Mouse (Mus musculus): ENCODE results near the gene Vsig10l.

The Vsig10l gene

DNA sequence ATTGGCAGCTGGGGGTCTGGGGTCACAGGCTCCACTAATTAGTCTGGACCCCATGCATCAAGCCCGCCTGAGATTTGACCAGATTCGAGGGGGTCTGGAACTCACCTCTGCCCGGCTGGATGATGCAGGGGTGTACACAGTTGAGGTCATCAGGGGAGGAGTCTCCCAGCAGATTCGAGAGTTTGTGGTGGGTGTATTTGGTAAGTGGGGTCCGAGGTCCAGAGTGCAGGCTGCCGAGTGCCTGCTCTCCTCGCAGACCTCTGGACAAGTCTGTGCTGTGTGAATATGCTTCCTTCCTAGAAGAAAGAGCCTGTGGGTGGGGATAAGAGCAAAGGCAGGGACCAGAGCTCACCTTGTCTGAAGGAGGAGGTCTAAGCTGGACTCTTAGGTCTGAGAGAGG, 1.0 kb downstream of the Vsig10l start:
- no peak for DNase-seq

DNA sequence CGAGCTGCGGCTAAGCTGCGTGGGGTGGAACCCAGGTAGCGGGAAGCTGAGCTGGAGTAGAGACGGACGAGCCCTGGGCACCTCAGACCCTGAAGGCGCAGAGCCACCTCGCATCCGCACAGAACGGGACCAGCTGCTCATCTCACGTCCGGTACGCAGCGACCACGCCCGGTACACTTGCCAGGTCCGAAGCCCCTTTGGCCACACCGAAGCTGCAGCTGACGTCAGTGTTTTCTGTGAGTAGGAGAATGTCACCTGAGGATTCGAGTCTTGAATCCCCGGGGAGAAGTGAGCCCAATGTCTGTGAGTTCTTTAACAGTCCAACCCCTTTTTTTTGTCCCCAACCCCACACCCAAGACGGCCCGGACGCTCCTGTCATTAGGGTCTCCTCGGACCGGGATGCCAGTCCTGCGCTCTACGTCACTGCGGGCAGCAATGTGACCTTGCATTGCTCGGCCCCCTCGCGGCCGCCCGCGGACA, 2.0 kb downstream of the Vsig10l start:
- no peak for DNase-seq

DNA sequence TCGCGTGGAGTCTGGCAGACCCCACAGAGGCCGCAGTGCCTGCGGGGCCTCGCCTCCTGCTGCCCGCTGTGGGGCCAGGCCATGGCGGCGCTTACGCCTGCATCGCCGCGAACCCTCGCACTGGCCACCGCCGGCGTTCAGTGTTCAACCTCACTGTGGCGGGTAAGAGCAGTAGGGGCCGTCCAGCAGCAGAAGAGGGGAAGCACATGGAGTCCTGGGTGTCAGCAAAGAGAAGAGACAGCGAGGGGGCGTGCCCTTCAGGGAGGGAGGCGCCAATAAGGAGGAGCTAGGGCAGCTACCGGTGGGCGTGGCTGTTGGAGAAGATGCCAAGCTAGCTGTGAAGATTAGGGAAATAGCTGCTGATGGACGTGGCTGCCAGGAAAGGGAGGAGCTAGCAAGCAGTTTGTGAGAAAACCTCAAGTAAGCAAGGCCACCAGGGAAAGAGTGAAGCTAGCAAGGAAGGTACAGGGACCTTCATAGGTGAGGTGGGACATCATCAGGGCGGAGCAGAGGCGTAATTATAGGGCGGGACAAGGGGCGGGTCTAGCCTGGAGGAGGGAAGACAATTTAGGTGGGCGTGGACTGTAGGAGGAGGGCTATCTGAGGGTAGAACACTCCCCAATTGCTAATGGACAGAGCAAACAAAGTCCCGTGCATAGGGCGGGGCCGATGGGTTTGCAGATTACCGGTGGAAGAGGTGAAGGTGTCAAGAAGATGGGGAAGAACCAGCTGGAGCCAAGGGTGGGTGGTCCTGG, 2.6 kb downstream of the Vsig10l start:
- peak; percentile 90 for DNase-seq

DNA sequence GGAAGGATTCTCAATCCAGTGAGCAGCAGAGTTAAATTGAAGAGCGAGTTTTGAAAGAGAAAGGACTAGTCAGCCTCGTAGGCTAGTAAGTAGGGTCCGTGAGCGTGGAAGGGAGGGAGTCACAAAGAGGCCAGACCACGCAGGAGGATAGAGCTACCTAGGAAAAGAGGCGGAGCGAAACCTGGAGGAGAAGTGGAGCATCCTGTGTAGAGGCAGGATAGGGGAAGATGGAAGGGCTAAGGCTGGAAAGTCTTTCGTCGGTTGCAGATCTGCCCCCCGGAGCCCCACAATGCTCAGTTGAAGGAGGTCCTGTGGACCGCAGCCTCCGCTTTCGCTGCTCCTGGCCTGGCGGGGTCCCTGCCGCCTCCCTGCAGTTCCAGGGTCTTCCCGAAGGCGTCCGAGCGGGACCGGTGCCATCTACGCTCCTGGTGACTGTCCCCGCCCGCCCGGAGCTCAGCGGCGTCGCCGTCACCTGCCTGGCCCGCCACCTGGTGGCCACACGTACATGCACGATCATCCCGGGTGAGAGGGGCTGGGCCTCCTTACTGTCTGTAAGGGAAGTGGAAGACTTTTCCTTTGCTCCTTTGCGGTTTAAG, 3.2 kb downstream of the Vsig10l start:
- peak; percentile 61 for DNase-seq

DNA sequence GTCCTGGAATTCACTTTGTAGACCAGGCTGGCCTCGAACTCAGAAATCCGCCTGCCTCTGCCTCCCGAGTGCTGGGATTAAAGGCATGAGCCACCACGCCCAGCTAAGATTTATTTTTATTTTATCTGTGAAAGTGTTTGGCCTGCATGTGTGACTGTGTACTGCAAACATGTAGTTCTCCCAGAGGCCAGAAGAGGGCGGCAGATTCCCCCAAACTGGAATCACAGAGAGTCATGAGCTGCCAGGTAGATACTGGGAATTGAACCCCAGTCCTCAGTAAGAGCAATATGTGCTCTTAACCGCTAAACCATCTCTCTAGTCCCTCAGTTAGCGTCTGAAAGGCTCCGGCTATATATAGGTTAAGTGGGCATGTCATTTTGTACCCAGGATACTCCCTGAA, 7.4 kb downstream of the Vsig10l start:
- no peak for DNase-seq

DNA sequence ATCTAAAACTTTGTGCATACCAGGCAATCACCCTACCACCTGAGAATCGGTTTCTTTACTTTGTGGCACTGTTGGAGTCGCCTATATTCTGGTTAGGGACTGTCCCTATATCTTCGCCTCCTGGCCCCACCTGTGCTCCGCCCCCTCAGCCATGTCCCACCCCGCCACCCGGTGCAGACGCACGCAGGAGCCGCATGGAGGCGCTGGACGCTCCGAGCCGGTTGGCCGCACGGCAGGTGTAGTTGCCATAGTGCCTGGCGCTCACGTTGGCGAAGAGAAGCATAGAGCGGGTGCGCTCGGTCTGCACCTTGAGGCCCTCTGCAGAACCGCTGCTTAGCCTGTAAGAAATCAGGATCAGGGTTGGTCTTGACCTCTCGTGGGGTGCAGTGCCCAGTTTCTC, 12.8 kb downstream of the Vsig10l start:
- DNase-seq, result no peak

DNA sequence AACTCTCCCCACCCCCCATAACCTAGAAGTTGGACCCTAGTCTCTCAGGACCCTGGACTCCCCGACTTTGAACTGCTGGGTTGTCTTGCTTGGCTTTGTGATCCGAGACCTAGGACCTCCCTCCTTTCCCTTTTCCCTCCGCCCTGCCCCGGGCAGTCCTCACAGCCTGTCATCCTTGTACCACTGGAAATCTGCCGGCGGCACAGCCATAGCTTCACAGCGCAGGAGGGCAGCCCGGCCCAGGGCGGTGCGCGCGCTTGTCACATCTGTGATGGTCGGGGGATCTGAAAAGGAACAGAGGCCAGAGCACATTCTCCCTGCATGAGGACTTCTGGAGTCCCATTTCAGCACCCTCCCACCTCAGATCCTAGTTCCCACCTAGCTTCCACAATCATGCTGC, 13.4 kb downstream of the Vsig10l start:
- DNase-seq, result no peak

DNA sequence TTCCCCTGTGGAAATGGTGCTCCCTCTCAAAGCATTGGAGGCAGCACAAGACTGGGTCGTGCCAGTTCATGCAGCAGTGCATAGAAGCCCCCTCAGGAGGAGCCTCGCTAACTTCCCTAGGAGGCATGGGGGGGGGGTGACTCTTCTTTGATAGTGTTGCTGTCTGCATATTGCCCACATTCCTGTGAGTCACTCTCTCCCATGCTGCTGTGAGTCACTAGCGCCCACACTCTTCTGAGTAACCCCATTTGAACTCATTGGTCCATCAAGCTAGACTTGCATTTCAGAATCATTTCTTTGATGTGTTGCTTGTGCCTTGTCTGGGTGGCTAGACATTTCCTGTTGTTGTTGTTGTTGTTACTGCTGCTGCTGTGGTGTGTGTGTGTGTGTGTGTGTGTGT, 18.2 kb downstream of the Vsig10l start:
- DNase-seq, result peak; percentile 71

DNA sequence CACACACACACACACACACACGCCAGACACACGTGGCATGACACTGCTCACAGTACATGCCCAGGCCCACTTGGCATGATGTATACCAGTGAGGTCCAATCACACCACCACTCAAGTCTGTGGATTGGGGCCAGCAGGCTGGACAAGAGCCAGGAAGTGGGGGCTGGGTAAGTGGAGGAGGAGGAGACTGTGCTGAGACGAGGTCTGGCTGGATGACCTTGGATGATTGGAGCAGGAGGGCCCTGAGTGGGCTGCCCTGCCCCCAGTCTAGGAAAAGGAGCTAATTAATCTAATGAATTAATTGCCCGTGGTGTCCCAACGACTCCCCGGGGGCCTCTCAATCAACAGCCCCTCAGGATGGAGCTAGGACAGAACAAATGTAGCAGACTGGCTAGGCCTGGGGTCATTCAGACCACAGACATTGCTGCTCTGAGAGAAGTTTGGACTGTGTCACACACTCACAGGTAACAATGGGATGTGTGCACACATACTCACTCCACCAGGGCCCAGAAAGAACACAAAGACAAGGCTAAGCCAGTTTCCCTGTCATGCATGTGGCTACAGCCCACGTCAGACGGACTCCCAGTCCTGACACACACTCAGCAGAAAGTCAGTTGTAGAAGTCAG, 19.3 kb downstream of the Vsig10l start:
- DNase-seq, result no peak

DNA sequence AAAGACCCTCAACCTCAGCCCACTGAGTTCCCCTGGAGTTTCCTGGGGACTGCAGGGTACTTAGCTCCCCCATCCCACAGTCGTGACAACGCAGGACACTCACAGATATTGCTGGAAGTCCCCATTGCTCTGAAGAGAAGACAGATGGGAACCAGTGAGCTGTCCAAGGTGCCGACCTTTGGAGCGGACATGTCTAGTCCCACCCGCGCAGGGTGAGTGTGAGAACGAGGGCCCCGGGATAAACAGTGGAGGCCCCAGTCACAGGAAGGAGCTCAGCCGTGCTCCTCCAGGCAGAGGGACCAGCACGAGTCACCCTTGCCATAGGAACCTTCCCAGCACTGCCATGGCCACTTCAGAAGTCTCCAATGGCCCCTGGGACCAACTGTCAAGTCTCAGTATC, 20.3 kb downstream of the Vsig10l start:
- no peak for DNase-seq

DNA sequence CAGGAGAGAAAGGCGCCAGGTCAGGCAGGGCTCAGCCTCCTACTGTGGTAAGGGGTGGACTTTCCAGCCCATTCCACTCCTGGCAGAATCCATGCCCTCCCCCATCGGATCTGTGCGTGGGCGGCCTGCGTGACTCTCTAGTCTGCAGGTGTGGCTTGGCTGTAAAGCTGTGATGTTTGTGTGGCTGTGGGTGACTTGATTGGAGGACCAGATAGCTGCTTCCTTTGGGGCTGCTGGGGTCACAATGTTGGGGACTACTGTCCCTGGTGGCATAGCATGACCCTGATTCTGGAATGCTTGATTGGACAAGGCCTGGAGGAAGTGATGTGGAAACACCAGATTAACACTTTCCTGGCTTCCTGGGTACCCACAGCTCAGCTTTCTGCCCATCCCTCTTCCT, 25.7 kb downstream of the Vsig10l start:
- DNase-seq, result no peak

DNA sequence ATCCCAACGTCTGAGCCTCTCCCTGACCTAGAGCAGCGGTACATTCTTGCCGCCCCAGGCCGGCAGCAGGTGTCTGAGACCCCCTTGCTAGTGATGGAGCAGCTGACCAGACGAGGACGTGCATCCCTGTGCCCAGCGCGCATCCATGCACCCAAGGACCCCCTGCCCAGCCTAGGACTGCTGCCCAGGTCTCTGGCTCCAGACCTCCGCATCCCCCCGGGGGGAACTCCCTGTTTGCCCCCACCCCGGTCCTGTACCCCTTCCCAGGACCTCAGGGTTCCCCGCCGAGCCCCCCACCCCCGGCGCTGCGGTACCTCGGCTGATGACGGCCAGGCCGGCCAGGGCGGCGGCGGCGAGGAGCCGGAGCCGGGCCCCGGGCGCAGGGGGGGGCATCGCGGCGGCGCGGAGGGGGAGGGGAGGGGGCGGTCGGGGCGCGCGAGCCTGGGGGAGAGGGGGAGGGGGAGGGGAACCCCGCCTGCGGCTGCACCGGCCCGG, 26.7 kb downstream of the Vsig10l start, which contains the start of gene Iglon5:
Iglon5 (minus strand) TSS at position 445 of the 495 bp plus-strand sequence.
- DNase-seq, result no peak

DNA sequence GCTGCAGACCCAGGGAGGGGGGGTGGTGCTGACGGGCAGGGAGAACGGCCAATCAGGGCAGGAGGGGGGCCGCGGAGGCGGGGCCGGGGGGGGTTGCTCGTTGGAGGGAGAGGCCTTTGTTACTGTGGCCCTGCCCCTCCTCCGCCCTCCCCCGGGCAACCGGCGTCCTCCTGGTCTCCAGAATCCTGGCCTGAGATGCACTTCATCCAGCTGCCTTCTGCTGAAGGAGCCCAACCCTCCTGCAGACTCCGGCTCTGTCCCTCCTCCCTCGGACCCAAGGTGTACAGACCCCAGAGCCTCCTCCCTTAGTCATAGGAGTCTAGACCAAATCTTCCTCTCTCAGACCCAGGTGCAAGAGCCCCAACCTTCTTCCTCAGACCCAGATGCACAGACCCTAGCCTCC, 27.2 kb downstream of the Vsig10l start:
- DNase-seq, result peak; percentile 72

DNA sequence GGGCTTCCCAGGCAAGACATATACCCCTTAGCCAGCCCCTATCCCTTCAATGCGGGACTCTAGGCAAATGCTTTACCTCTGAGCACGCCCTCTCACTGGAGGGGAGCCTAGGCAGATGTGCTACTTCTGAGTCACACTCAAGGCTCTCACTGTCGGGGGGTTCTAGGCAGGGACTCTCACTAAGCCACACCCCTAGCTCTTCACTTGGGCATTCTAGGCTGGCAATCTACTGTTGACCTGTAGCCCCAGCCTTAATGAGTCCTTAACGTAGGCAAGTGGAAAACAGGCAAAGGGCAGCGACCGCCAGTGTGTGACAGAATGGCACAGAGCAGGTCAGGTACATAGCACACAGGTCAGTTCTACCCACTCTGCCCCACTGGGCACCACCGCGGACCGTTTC, 27.9 kb downstream of the Vsig10l start:
- no peak for DNase-seq

DNA sequence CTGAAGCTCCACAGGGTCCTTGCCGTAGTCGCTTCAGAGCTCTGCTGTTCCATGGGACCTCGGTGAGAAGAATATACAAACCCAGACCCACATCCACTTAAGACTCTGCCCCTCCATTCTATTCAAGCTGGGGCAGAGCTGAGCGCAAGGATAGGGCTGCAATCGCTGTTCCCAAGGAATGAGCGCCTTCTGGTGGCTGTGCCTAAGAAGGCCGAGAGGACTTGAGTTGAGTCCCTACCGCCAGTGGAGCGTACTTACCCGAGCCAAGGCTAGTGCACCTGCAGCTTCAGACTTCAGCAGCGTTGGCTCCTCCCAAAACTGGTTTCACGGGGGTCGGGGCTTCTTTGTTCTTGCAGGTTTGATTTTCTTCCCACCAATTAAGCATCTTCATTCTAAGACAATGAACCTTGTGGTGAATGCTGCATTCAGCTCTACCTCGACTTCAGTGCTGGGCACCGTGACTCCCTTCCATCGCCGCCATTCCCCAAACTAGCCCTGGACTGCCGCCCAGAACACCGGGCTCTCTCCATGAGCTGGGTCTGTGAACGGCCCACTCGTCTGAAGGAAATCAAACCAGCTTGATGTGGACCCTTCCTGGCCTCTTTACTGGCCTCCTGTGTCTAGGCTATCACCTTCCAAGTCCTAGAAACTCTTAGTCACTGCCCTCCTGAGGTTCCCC, 32.5 kb downstream of the Vsig10l start:
- DNase-seq, result peak; percentile 63

DNA sequence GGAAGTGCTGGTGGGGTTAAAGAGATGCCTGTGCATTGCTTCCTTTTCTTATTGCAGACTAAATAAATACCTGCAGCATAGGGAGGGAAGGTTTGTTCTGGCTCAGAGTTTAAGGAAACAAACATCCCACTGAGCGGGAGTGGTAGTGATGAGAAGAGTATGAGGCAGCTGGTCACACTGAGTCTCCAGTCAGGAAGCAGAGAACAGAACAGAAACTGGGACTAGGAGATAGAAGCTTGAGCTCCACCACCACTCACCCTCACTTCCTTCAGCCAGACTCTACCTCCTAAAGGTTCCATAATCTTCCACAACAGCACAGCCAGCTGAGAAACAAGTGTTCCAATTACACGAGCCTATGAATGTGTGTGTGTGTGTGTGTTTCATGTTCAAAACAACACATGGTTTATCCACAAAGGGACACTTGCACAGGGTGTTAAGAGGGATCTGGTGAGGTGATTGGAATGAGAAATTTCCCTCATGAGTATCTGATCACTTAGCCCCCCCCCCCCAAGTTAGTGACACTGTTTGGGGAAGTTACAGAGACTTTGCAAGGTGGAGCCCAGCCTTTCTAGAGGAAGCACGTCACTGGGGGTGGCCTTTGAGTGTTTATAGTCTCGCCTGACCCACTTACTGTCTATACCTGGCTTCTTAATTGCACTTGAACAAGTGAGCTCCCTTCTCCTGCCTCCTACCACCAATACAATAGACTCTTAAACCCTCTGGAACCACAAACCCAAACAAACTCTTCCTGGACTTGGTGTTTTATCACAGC, 48.9 kb downstream of the Vsig10l start:
- DNase-seq, result no peak

DNA sequence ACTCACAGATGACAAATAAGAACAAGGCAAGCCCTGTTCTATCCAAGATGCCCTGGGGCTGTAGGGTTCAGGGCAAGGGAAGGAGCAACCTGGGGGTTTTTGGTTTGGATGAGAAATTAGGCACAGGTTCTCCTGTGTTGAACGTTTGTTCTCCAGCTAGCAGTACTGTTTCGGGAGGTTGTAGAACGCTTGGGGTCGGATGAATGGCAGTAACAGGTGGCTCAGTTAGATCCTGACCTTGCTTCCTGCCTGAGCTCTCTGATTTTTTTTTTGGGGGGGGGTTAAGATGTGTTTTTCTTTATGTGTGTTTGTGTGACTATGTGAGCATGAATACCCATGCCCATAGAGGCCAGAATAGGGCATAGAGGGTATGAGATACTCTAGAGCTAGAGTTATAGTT, 49.6 kb downstream of the Vsig10l start:
- no peak for DNase-seq

DNA sequence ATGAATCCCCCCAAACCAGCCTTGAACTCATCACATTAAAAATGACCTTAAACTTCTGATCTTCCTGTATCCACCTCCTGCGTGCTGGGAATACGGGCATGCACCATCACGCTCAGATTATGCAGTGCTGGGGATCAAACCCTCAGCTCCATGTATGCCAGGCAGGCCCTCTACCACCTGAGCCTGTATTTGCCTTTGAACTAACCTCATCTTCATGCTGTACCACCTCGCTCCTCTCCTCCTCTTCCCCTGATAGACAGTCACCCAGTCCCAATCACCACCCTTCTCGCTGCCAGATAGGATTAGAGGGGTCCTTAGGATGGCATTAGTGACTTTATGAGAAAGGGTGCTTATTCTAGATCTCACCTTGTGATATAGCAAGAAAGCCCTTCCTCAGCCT, 52.1 kb downstream of the Vsig10l start:
- DNase-seq, result no peak

DNA sequence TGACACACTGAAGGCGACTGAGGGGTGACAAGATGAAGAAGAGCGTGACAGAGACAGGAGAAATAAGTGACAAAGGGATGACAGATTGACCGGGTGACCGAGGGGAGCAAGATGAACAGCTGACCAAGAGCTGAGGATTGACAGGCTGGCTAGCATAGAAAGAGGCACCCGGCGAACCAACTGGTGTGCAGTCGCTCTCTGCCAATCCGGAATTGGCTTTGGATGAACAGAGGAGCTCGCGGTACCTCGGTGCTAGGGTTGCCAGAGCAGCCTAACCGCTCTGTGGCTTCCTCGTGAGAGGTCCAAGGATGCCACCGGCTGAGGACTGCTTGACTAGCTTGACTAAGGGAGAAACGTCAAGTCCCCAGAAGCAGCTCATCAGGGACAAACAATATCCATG, 55.4 kb downstream of the Vsig10l start:
- no peak for DNase-seq

Data from layer of hippocampus, adult 9-11 months (tissue).